Mouse (Mus musculus) kidney, postnatal 0 days (tissue): ENCODE measurements around the gene C530008M17Rik. TPM values are rescaled to one million over a fixed set of nuclear protein-coding genes. Genes with fewer than 3 reads are reported as not detected.

ENCODE experiments used
- ATAC-seq: fragments of 200-750 bp; cut with Nextera tagmentation; replicated peaks from 2 replicates; pipeline ENCODE4 v1.8.0; 2017; ENCODE audit warnings: low read depth, moderate number of reproducible peaks, moderate TSS enrichment, moderate library complexity; ENCODE audit not compliant: low FRiP score
- DNase-seq: peaks from one replicate; pipeline ENCODE4 v3.0.0-alpha.2; 2016; ENCODE audit warnings: low spot score
- H3K27ac ChIP-seq: fragments of 300-500 bp; sonication (generic); 2 replicates; pipeline ENCODE4 v1.5.1; 2014; ENCODE audit warnings: mild to moderate bottlenecking
- H3K27me3 ChIP-seq: fragments of 300-500 bp; sonication (generic); 2 replicates; pipeline ENCODE4 v1.6.1; 2014; ENCODE audit warnings: low read length, mixed read lengths; ENCODE audit not compliant: insufficient read depth
- H3K36me3 ChIP-seq: fragments of 300-500 bp; sonication (generic); 2 replicates; pipeline ENCODE4 v1.6.1; 2014; ENCODE audit warnings: low read length, mixed read lengths; ENCODE audit not compliant: insufficient read depth
- H3K4me1 ChIP-seq: fragments of 300-500 bp; sonication (generic); replicated peaks from 2 replicates; pipeline ENCODE4 v1.6.1; 2014; ENCODE audit warnings: antibody characterized with exemption, low read length, mixed read lengths; ENCODE audit not compliant: insufficient read depth
- H3K4me2 ChIP-seq: fragments of 300-500 bp; sonication (generic); 2 replicates; pipeline ENCODE4 v1.6.1; 2014; ENCODE audit warnings: mild to moderate bottlenecking, low read length, moderate library complexity, mixed read lengths
- H3K4me3 ChIP-seq: fragments of 300-500 bp; sonication (generic); replicated peaks from 2 replicates; pipeline ENCODE4 v1.5.1; 2014; ENCODE audit warnings: low read depth, low read length
- H3K9ac ChIP-seq: fragments of 300-500 bp; sonication (generic); 2 replicates; pipeline ENCODE4 v1.6.1; 2014; ENCODE audit warnings: low read depth, low read length
- H3K9me3 ChIP-seq: fragments of 300-500 bp; sonication (generic); replicated peaks from 2 replicates; pipeline ENCODE4 v1.6.1; 2016; ENCODE audit warnings: low read length, inconsistent platforms, mixed read lengths
- CTCF ChIP-seq: IDR thresholded peaks from 2 replicates; pipeline ENCODE4 v1.5.1; 2016; ENCODE audit warnings: antibody characterized with exemption, low read depth, mild to moderate bottlenecking, moderate library complexity
- WGBS: fragments of 180-500 bp; shearing (Covaris S2); extraction: QIAGEN DNeasy Blood & Tissue Kit; methylation state at CpG from one replicate; pipeline ENCODE4 v1.1.7; 2014; 5-methylcytosine and 5-hydroxymethylcytosine counted together
- polyA plus RNA-seq: library from polyadenylated mRNA; unstranded; fragments of >200 nt; fragmentation: Nextera tagmentation; extraction: Ambion mirVana; gene quantifications from 2 replicates; pipeline ENCODE4 v1.2.1, GENCODE M21; 2015

The C530008M17Rik gene
- polyA plus RNA-seq, 1 experiment from 2014 or later, result 6.8 TPM

GRCm38 (mm10) chr5:76782414-76783103, 126.2 kb downstream of the C530008M17Rik start:
- DNase-seq (peak; percentile 49), ATAC-seq (no peak)
- H3K4me3 ChIP-seq, result no peak overlapping the region
- no peak overlapping the region for H3K9ac ChIP-seq
- H3K9me3 ChIP-seq, result no peaks in the 10 kb centered on the region
- no peak for TF ChIP-seq CTCF
- H3K27me3 ChIP-seq, result no peaks in the 10 kb centered on the region
- WGBS, result 60% methylated on average over 7 of the region's 7 CpGs
- no peak overlapping the region for H3K27ac ChIP-seq
- no peak overlapping the region for H3K4me2 ChIP-seq
- no peaks in the 10 kb centered on the region for H3K36me3 ChIP-seq
- no peaks in the 10 kb centered on the region for H3K4me1 ChIP-seq

- no peak overlapping the region for H3K4me2 ChIP-seq
- no peak for DNase-seq
- H3K9ac ChIP-seq, result no peak overlapping the region
- no peak overlapping the region for H3K4me3 ChIP-seq
- no peaks in the 10 kb centered on the region for H3K4me1 ChIP-seq
- no peaks in the 10 kb centered on the region for H3K27me3 ChIP-seq
- ATAC-seq, result no peak
- H3K27ac ChIP-seq, result no peak overlapping the region
- no peaks in the 10 kb centered on the region for H3K9me3 ChIP-seq
- TF ChIP-seq CTCF, result no peak
- no peaks in the 10 kb centered on the region for H3K36me3 ChIP-seq
- WGBS, result 78% methylated on average over 8 of the region's 8 CpGs
These were observed 126.8 kb downstream of the C530008M17Rik start for GRCm38 (mm10) chr5:76783104-76783441.

- ATAC-seq (no peak), DNase-seq (no peak)
- Histone ChIP-seq H3K4me3 (no peak overlapping the region), H3K4me1 (no peaks in the 10 kb centered on the region), H3K36me3 (no peaks in the 10 kb centered on the region), H3K9me3 (no peaks in the 10 kb centered on the region), H3K27me3 (no peaks in the 10 kb centered on the region), H3K27ac (no peak overlapping the region), H3K4me2 (no peak overlapping the region), H3K9ac (no peak overlapping the region)
- no peak for TF ChIP-seq CTCF
- WGBS, result 57% methylated on average over 7 of the region's 7 CpGs
These were observed 127.9 kb downstream of the C530008M17Rik start for GRCm38 (mm10) chr5:76784151-76784723.

- Histone ChIP-seq H3K4me3 (no peak overlapping the region), H3K9me3 (no peaks in the 10 kb centered on the region), H3K4me2 (no peak overlapping the region), H3K36me3 (no peaks in the 10 kb centered on the region), H3K27ac (no peak overlapping the region), H3K4me1 (no peaks in the 10 kb centered on the region), H3K9ac (no peak overlapping the region), H3K27me3 (no peaks in the 10 kb centered on the region)
- no peak for TF ChIP-seq CTCF
- 83% methylated on average over 6 of the region's 6 CpGs for WGBS
- no peak for DNase-seq
- no peak for ATAC-seq
These were observed 128.7 kb downstream of the C530008M17Rik start for GRCm38 (mm10) chr5:76785013-76785412.

- TF ChIP-seq CTCF, result no peak
- no peak for DNase-seq
- WGBS, result 86% methylated on average over 4 of the region's 4 CpGs
- Histone ChIP-seq H3K27ac (no peak overlapping the region), H3K4me3 (no peak overlapping the region), H3K9ac (no peak overlapping the region), H3K36me3 (no peaks in the 10 kb centered on the region), H3K9me3 (no peaks in the 10 kb centered on the region), H3K4me1 (no peaks in the 10 kb centered on the region), H3K27me3 (no peaks in the 10 kb centered on the region), H3K4me2 (no peak overlapping the region)
- ATAC-seq, result no peak
These were observed 133.6 kb downstream of the C530008M17Rik start for GRCm38 (mm10) chr5:76789881-76790280.

- WGBS, result 81% methylated on average over 4 of the region's 4 CpGs
- H3K4me2 ChIP-seq, result no peak overlapping the region
- H3K9ac ChIP-seq, result no peak overlapping the region
- H3K4me3 ChIP-seq, result no peak overlapping the region
- H3K4me1 ChIP-seq, result no peaks in the 10 kb centered on the region
- ATAC-seq (no peak), DNase-seq (no peak)
- no peaks in the 10 kb centered on the region for H3K36me3 ChIP-seq
- no peaks in the 10 kb centered on the region for H3K9me3 ChIP-seq
- TF ChIP-seq CTCF, result no peak
- H3K27me3 ChIP-seq, result no peaks in the 10 kb centered on the region
- H3K27ac ChIP-seq, result no peak overlapping the region
These were observed 135.0 kb downstream of the C530008M17Rik start for GRCm38 (mm10) chr5:76791280-76791679.
